Mouse (Mus musculus) limb, embryonic 14.5 days (tissue): Measurements from ENCODE around the gene Nxph1. TPM values are rescaled to one million over a fixed set of nuclear protein-coding genes. Genes with fewer than 3 reads are reported as not detected.

Source experiments
- ATAC-seq: fragments of 200-750 bp; cut with Nextera tagmentation; 2 replicates; pipeline ENCODE4 v1.8.0; 2017; ENCODE audit warnings: low read depth, moderate number of reproducible peaks, moderate TSS enrichment; ENCODE audit not compliant: low FRiP score
- DNase-seq: peaks from one replicate; pipeline ENCODE4 v3.0.0-alpha.2; 2015; ENCODE audit warnings: low spot score
- H3K27ac ChIP-seq: fragments of 300-500 bp; sonication (generic); replicated peaks from 2 replicates; pipeline ENCODE4 v1.5.1; 2014; ENCODE audit warnings: low read depth, mild to moderate bottlenecking, low read length, moderate library complexity, mixed read lengths
- H3K27me3 ChIP-seq: fragments of 300-500 bp; sonication (generic); 2 replicates; pipeline ENCODE4 v1.6.1; 2014; ENCODE audit warnings: low read length, mixed read lengths; ENCODE audit not compliant: control insufficient read depth, insufficient read depth
- H3K36me3 ChIP-seq: fragments of 300-500 bp; sonication (generic); 2 replicates; pipeline ENCODE4 v1.6.1; 2014; ENCODE audit warnings: mild to moderate bottlenecking, low read length, moderate library complexity, mixed read lengths; ENCODE audit not compliant: control insufficient read depth, insufficient read depth
- H3K4me1 ChIP-seq: fragments of 300-500 bp; sonication (generic); 2 replicates; pipeline ENCODE4 v1.6.1; 2014; ENCODE audit warnings: antibody characterized with exemption, low read length, mixed read lengths; ENCODE audit not compliant: control insufficient read depth, insufficient read depth
- H3K4me2 ChIP-seq: fragments of 300-500 bp; sonication (generic); replicated peaks from 2 replicates; pipeline ENCODE4 v1.6.1; 2014; ENCODE audit warnings: low read depth, mild to moderate bottlenecking, low read length, moderate library complexity; ENCODE audit not compliant: severe bottlenecking
- H3K4me3 ChIP-seq: fragments of 300-500 bp; sonication (generic); replicated peaks from 2 replicates; pipeline ENCODE4 v1.5.1; 2014; ENCODE audit warnings: low read length
- H3K9ac ChIP-seq: fragments of 300-500 bp; sonication (generic); 2 replicates; pipeline ENCODE4 v1.6.1; 2014; ENCODE audit warnings: mild to moderate bottlenecking, low read depth, low read length, moderate library complexity; ENCODE audit not compliant: severe bottlenecking
- H3K9me3 ChIP-seq: fragments of 300-500 bp; sonication (generic); 2 replicates; pipeline ENCODE4 v1.6.1; 2016; ENCODE audit warnings: low read length; ENCODE audit not compliant: control insufficient read depth
- POLR2A ChIP-seq: fragments of 200-500 bp; IDR thresholded peaks from 2 replicates; pipeline ENCODE4 v1.8.0; 2012; ENCODE audit warnings: inconsistent platforms, mild to moderate bottlenecking, moderate library complexity, borderline replicate concordance; ENCODE audit not compliant: insufficient read depth, insufficient read length; ENCODE audit errors: extremely low read depth
- WGBS: fragments of 180-500 bp; shearing (Covaris S2); extraction: QIAGEN DNeasy Blood & Tissue Kit; methylation state at CpG from one replicate; pipeline ENCODE4 v1.1.7; 2014; 5-methylcytosine and 5-hydroxymethylcytosine counted together
- polyA plus RNA-seq, 2 experiments: library from polyadenylated mRNA; depleted of rRNA in 1 of 2; stranded (reverse) in 1 of 2; unstranded in 1 of 2; fragments of >200 nt; fragmentation: Nextera tagmentation in 1 of 2; extraction: Ambion mirVana in 1 of 2; gene quantifications; 2 replicates each; pipeline versions ENCODE4 v1.2.1 to v1.2.3; 2012 to 2014

Gene Nxph1
- polyA plus RNA-seq (2012; rRNA removed) (1.4 and 1.8 TPM in 2 replicates), polyA plus RNA-seq (2014; fragmentation: Nextera tagmentation; extraction: Ambion mirVana) (1.7 and 2.0 TPM in 2 replicates)

GRCm38 (mm10) chr6:8948131-8948470 lies at the start of gene Nxph1:
TSS of gene Nxph1 (plus strand) at chr6:8948431.
- WGBS = under 1% methylated on average over 14 of the region's 16 CpGs
- Histone ChIP-seq H3K27ac (no peak within 1 kb of the TSS), H3K4me1 (peaks cover 11% of the 10 kb centered on the region; the same call in 1 of the 2 replicates), H3K27me3 (peaks cover 69% of the 10 kb centered on the region), H3K4me3 (peak within 1 kb of the TSS; percentile 29), H3K9ac (no peak within 1 kb of the TSS), H3K9me3 (no peaks in the 10 kb centered on the region), H3K4me2 (peak within 1 kb of the TSS; percentile 47), H3K36me3 (no peaks in the 10 kb centered on the region)
- DNase-seq (no peak), ATAC-seq (no peak)
- no peak for TF ChIP-seq POLR2A

DNA sequence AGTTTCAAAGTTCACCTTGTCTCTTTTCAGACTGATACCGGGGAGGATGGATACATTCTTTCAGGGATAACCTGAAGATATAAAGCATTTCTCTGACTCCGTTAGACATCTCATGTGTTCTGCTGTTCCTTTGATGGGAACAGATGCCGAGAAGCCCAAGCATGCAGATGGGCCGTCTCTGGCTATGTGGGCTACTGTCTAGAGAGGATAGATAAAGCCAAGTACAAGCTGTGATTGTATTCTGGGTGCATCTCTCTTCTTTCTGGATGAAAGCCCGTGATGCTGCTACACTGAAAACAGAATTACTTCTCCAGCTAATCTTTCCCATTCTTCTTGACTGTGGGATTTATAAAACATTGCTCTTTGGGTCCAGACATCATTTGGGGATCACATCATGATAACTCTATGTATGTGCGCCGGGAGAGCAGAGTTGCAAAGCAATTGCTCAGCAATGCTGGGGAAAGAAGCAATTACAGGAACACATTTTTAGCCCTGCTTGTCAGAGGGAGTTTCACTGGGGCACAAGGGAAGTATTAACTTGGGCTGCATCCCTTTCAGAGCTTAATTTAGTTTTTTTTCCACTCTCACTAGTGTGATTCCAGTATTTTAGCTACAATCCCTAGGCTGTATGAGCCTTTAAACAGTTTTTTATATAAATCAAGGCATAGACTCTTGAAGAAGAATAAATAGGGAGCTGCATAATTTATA lies 48.1 kb upstream of the Nxph1 start:
- no peak overlapping the region for H3K27ac ChIP-seq
- H3K9ac ChIP-seq = no peak overlapping the region
- no peak for TF ChIP-seq POLR2A
- H3K27me3 ChIP-seq = no peaks in the 10 kb centered on the region
- DNase-seq (no peak), ATAC-seq (no peak)
- H3K4me1 ChIP-seq = no peaks in the 10 kb centered on the region
- no peaks in the 10 kb centered on the region for H3K36me3 ChIP-seq
- H3K9me3 ChIP-seq = no peaks in the 10 kb centered on the region
- no peak overlapping the region for H3K4me3 ChIP-seq
- WGBS = 79% methylated on average over 7 of the region's 7 CpGs
- H3K4me2 ChIP-seq = no peak overlapping the region

GRCm38 (mm10) chr6:8900729-8901122 lies 47.5 kb upstream of the Nxph1 start:
- 77% methylated on average over 2 of the region's 2 CpGs for WGBS
- H3K4me1 ChIP-seq = no peaks in the 10 kb centered on the region
- no peak overlapping the region for H3K4me2 ChIP-seq
- ATAC-seq (no peak), DNase-seq (no peak)
- no peaks in the 10 kb centered on the region for H3K9me3 ChIP-seq
- no peak overlapping the region for H3K9ac ChIP-seq
- H3K27me3 ChIP-seq = no peaks in the 10 kb centered on the region
- no peaks in the 10 kb centered on the region for H3K36me3 ChIP-seq
- TF ChIP-seq POLR2A = no peak
- no peak overlapping the region for H3K27ac ChIP-seq
- no peak overlapping the region for H3K4me3 ChIP-seq

GRCm38 (mm10) chr6:8907917-8908316 lies 40.3 kb upstream of the Nxph1 start:
- no peaks in the 10 kb centered on the region for H3K9me3 ChIP-seq
- no peak overlapping the region for H3K4me2 ChIP-seq
- ATAC-seq (no peak), DNase-seq (no peak)
- no peaks in the 10 kb centered on the region for H3K36me3 ChIP-seq
- H3K9ac ChIP-seq = no peak overlapping the region
- no peaks in the 10 kb centered on the region for H3K27me3 ChIP-seq
- TF ChIP-seq POLR2A = no peak
- 49% methylated on average over 3 of the region's 3 CpGs for WGBS
- H3K27ac ChIP-seq = no peak overlapping the region
- no peak overlapping the region for H3K4me3 ChIP-seq
- H3K4me1 ChIP-seq = no peaks in the 10 kb centered on the region

DNA sequence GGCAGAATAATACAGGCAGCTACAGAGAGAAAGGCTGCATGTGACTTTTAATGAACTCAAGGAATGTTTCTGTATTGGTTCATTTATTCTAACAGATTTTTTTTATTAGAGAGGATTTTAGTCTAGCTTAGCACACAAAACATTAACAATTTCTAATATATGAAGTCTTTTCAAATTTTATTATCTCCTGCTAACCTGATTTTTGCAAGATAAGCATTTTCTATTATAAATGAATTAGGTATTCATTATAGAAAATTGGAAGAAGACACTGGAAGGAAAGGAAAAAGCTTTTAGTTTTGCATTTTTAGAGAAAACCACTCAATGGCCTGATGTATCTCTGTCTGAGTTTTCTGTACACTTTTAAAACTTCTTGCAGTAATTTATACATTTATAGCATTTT lies 34.8 kb upstream of the Nxph1 start:
- Histone ChIP-seq H3K9me3 (no peaks in the 10 kb centered on the region), H3K4me3 (no peak overlapping the region), H3K36me3 (no peaks in the 10 kb centered on the region), H3K9ac (no peak overlapping the region), H3K27me3 (no peaks in the 10 kb centered on the region), H3K4me1 (no peaks in the 10 kb centered on the region), H3K27ac (no peak overlapping the region), H3K4me2 (no peak overlapping the region)
- ATAC-seq (no peak), DNase-seq (no peak)
- no peak for TF ChIP-seq POLR2A
